Mouse (Mus musculus): ENCODE measurements around the gene Ntpcr.

The Ntpcr gene

DNA sequence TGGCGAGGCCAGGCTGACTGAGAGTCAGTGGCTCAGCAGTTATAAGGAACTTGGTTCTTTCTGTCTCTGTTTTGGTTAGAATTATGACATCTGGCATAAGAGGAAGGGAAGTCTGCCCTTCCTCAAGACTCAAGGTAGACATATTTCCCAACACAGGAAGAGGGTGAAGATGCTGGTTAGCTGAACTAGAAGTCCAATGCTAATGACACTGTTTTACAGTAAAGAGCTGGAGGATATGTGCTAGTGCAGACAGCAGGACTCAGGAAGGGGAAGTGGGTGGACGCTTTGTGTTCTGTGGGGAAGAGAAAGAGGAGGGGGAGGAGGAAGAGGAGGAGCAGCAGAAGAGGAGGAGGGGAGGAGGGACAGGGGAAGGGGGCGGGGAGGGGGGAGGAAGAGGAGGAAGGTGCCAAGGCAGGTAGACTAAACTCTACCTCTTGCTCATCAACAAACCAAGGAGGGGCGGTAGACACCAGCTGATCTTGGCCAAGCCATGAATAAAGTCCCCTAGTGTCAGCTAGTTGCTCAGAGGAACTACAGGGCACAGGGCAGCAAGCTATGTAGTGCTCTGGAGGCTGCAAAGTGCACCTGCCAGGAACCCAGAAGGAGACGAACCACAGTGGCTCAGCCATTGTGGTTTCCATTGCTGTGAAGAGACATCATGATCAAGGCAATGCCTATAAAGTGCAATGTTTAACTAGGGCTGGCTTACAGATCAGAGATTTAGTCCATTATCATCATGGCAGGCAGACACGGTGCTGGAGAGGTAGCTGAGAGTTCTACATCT lies 4.5 kb upstream of the Ntpcr start:
- DNase-seq (ENCODE audit: low spot score in 2 of 2) = no peak

- no peak for DNase-seq (ENCODE audit: low spot score in 2 of 2)
Observed at GRCm38 (mm10) chr8:125726143-125726542, 3.6 kb upstream of the Ntpcr start.

DNA sequence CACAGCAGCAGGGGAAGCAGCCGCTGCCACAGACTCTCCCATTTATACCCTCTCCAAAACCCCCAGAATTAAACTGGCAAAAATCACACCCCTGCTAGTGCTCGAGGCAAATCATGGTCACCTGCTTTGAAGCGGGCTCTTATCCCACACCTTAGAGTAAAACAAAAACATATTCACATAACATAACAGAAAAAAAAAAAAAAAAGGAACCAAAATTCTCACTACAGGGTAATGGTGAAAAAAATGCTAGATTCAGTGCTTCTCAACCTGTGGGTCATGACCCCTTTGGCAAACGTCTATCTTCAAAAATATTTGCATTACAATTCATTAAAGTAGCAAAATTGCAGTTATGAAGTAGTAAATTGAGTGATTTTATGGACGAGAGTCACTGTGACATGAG lies 2.8 kb upstream of the Ntpcr start:
- no peak for DNase-seq (ENCODE audit: low spot score in 2 of 2)

- no peak for DNase-seq (ENCODE audit: low spot score in 2 of 2)
Observed at GRCm38 (mm10) chr8:125727797-125728196, 2.0 kb upstream of the Ntpcr start.

DNA sequence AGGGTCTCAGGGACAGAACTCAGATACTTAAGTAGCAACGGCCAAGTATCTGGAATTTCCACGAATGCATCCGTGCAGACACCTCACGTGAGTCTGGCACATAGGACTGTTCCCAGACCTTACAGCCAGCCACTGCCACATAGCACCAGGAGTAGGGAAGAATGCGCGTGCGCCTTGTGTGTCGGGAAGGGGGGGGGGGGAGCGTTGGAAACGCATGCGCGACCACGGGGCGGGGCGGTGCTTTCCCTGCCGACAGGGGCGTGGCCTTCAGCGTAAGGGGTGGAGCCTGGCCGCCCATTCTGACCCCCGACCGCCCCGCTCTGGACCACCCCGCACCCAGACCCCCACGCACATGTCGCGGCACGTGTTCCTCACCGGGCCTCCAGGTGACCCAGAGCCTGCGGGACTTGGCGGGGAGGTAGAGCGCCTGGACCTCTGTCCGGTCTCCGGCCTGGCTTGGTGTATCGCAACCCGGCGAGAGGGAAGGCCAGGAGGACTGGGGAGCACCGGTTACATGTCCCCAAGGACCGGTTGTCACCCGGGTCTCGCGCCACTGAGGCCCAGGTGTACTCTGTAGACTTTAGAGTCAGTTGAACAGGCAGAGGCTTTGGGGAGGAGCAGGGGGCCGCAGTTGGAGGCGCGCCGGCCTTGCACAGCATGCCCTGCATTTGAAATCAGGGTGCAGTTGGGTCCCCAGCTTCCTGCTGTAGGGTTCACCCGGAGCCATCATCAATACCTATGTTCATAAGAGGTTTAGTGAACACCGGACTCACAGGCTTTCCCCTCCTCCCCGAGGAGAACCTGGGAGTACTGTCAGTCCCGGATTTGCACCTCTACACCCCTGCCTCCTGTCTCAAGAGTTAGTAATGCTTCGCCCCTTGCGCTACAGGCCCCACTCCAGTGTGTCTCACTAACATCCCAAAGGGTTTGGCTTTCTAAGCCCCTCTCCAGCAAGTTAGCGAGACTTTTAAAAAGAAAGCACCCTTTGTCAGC lies 4.5 kb downstream of the Ntpcr start:
- DNase-seq (ENCODE audit: low spot score in 2 of 2) = peak; percentile 70 to 78

GRCm38 (mm10) chr8:125738956-125739355 lies 9.2 kb downstream of the Ntpcr start:
- DNase-seq (ENCODE audit: low spot score in 2 of 2) = no peak

DNA sequence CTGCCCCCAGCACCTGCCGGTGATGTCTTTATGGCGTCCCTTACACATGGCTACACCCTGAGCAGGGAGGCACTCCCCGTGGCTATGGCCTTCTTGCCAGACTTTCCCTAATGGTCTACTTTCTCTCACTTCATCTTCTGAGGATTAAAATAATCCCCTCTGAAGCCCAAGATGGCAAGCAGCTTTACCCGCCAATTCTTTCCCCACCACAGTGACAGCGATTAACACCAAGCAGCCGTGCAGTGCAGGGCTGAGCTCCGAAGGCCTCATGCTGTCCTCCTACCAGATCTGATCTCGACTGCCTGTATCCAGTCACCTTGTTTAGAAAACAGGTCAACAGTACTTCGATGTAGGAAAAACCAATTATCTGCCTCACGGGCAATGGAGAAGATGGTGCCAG lies 10.9 kb downstream of the Ntpcr start:
- no peak for DNase-seq (ENCODE audit: low spot score in 2 of 2)

DNA sequence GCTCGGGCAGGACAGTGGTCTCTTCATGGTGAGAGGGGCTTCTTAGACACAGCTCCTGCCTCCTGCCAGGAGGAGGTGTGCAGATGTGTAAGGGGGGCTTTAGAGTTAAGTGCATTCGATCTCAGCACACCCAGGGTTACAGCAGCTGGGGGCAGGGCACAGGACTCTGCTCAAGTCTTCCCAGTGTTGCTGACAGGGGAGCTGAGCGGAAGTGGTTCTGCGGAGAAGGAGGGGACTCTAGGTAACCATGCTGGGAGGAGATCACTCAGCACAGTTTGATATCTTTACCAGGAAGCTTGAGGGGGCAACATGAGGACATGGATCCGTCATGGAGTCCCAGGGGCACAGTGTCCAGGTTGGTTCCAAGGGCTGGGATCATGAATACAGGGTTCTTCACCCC lies 11.6 kb downstream of the Ntpcr start:
- no peak for DNase-seq (ENCODE audit: low spot score in 2 of 2)

DNA sequence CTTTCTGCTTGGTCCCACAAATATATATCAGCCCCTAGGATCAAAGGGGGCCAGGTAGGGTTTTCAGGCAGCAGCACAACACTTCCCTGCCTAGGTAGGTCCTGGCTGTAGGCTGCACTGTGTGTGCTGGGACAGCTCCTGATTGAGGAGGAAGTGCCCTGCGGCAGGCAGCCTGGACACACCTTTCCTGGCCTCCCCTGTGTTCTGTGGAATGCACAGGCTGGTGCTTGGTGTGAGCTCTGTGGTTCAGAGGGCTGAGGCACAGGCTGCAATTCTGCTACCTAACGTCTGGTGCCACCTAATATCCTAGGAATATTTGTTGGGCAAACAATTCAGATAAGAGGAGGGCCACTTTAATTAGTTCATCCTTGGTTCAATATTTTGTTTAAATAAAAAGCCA lies 12.1 kb downstream of the Ntpcr start:
- DNase-seq (ENCODE audit: low spot score in 2 of 2) = no peak

DNA sequence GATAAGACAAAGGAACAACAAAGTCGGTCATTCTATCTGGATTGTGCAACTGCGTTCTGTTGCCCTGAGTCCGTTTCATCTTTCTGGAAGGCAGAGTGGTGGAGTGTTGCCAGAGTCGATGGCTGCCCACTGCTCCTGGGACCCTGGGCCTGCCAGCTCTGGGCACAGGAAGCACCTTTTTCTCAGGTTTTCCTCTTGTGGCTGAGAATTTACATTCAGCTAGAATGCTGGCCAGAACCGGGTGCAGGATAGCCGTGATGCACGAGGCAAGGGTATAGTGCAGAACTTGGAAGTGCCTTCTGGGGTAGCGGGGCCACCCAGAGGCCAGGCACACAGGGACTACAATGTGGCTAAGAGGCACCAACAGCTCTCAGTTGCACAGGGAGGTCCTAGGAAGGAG lies 12.6 kb downstream of the Ntpcr start:
- no peak for DNase-seq (ENCODE audit: low spot score in 2 of 2)

- no peak for DNase-seq (ENCODE audit: low spot score in 2 of 2)
Observed at GRCm38 (mm10) chr8:125744914-125745576, 15.3 kb downstream of the Ntpcr start.

GRCm38 (mm10) chr8:125747390-125747789 lies 17.6 kb downstream of the Ntpcr start:
- no peak for DNase-seq (ENCODE audit: low spot score in 2 of 2)

DNA sequence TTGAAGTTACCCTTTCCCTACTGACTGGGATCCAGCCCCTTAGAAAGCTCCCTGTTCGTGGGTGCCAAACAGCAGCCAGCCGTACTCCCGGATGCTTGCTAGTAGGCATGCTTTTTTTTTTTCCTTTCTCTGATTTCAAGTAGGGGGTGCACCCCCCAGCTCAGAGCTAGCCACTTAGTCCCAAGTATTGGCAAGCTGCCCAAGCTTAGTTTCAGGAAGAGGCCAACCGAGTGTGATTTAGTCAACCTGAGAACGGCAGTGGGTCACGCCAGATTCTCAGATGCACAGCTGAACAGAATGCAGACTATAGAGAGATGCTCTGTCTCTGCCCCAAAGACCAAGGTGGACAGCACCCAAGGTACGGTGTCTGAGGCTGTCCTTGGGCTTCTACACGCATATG lies 21.1 kb downstream of the Ntpcr start:
- DNase-seq (ENCODE audit: low spot score in 2 of 2) = no peak

DNA sequence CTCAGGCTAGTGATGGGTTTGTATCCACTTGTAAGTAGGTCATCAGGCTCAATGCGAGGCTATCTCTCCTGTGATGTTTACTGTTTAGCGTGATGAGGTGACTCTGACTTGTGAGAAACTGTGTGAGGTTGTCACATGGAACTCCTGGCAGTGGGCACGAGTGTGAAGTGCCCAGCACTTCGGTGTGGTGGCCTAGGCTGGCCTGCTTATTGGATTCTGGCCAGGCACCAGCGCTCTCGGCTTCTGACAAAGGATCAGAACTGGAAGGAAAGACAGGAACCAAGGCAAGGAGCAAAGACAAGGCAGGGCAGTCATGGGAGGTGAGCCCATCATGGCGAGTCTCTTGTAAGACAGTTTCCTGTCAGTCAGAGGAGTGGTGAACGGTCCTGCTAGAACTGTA lies 26.1 kb downstream of the Ntpcr start:
- DNase-seq (ENCODE audit: low spot score in 2 of 2) = no peak

GRCm38 (mm10) chr8:125756391-125757105 lies 26.8 kb downstream of the Ntpcr start:
- DNase-seq (ENCODE audit: low spot score in 2 of 2) = no peak

GRCm38 (mm10) chr8:125757106-125757496 lies 27.3 kb downstream of the Ntpcr start:
- no peak for DNase-seq (ENCODE audit: low spot score in 2 of 2)

- DNase-seq (ENCODE audit: low spot score in 2 of 2) = no peak
Observed at GRCm38 (mm10) chr8:125759022-125759421, 29.3 kb downstream of the Ntpcr start.

DNA sequence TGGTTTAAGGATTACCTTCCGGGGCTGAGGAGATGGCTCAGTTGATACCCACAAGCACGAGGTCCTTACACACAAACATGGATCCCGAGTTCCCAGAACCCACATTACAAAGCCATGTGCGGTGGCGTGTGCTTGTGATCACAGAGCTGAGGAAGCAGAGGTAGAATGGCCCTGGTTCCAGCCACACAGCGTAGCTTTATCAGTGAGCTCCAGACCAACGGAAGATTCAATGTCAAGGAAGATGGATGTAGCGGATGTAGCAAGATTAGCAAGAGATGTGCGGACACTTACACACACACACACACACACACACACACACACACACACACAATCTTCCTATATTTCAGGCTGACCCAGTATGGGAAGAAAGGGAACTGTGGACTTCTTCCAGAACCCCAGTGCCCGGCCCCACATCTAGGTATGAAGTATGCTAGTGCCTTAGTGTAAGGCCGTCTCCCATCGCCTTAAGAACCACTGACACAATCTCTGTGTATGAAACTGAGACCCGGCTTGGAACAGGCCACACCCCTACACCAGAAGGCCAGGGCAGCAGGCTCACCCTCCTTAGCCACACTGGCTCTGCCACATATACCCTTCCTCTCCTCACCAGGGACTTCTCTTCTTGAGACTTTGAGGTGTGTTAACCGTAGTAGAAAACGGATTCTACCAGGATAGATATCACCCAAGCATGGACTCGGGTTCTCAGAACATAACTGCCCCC lies 33.5 kb downstream of the Ntpcr start:
- no peak for DNase-seq (ENCODE audit: low spot score in 2 of 2)

GRCm38 (mm10) chr8:125768079-125768478 lies 38.3 kb downstream of the Ntpcr start:
- no peak for DNase-seq (ENCODE audit: low spot score in 2 of 2)

GRCm38 (mm10) chr8:125772300-125772699 lies 42.5 kb downstream of the Ntpcr start:
- no peak for DNase-seq (ENCODE audit: low spot score in 2 of 2)

DNA sequence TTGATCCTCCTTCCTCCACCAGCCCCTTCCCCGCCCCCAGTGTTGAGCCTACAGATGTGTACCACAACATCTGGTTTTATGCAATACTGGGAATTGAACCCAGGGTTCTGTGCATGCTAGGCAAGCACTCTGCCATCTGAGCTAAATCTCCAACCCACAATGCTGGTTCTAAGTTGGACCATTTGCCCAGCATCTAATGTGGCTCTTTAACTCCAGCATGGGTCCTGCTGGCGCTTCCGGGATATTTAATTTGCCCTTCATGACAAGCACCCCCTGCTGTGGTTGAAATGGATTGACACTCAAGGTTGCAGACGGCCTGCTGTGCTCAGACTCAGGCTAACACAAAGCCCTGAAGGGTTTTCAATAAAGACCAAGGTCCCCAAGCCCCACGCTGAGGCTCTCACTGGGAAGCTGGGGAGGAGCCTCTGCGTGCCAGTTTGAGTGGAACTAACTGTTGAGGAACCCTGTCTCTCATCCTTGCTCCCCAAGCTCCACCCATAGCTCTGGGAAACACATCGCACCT lies 43.6 kb downstream of the Ntpcr start:
- no peak for DNase-seq (ENCODE audit: low spot score in 2 of 2)

All from right cerebral cortex, postnatal 36 days (tissue).